Mouse (Mus musculus) limb, embryonic 15.5 days (tissue): Measurements from ENCODE around the gene Tmem213. TPM values are rescaled to one million over a fixed set of nuclear protein-coding genes. Genes with fewer than 3 reads are reported as not detected.

Source experiments
- ATAC-seq: fragments of 200-750 bp; cut with Nextera tagmentation; 2 replicates; pipeline ENCODE4 v1.8.0; 2017; ENCODE audit warnings: low read depth, moderate TSS enrichment; ENCODE audit not compliant: insufficient number of reproducible peaks, low FRiP score, low TSS enrichment
- H3K27ac ChIP-seq: fragments of 300-500 bp; sonication (generic); 2 replicates; pipeline ENCODE4 v1.5.1; 2015; ENCODE audit warnings: moderate library complexity, mild to moderate bottlenecking, inconsistent platforms
- H3K27me3 ChIP-seq: fragments of 300-500 bp; sonication (generic); 2 replicates; pipeline ENCODE4 v1.6.1; 2015; ENCODE audit warnings: inconsistent platforms
- H3K36me3 ChIP-seq: fragments of 300-500 bp; sonication (generic); 2 replicates; pipeline ENCODE4 v1.6.1; 2015; ENCODE audit warnings: inconsistent platforms
- H3K4me1 ChIP-seq: fragments of 300-500 bp; sonication (generic); 2 replicates; pipeline ENCODE4 v1.6.1; 2015; ENCODE audit warnings: inconsistent platforms
- H3K4me2 ChIP-seq: fragments of 300-500 bp; sonication (generic); 2 replicates; pipeline ENCODE4 v1.6.1; 2015; ENCODE audit warnings: mild to moderate bottlenecking, inconsistent platforms
- H3K4me3 ChIP-seq: fragments of 300-500 bp; sonication (generic); 2 replicates; pipeline ENCODE4 v1.5.1; 2015; ENCODE audit warnings: mild to moderate bottlenecking, inconsistent platforms
- H3K9ac ChIP-seq: fragments of 300-500 bp; sonication (generic); 2 replicates; pipeline ENCODE4 v1.6.1; 2015; ENCODE audit warnings: inconsistent platforms
- H3K9me3 ChIP-seq: fragments of 300-500 bp; sonication (generic); 2 replicates; pipeline ENCODE4 v1.6.1; 2016; ENCODE audit warnings: inconsistent platforms
- WGBS: fragments of 180-500 bp; shearing (Covaris S2); methylation state at CpG from one replicate; pipeline ENCODE4 v1.1.7; 2015; 5-methylcytosine and 5-hydroxymethylcytosine counted together
- polyA plus RNA-seq: library from polyadenylated mRNA; unstranded; fragments of >200 nt; fragmentation: Nextera tagmentation; extraction: Ambion mirVana; gene quantifications from 2 replicates; pipeline ENCODE4 v1.2.1, GENCODE M21; 2015

Tmem213 gene
- 1.5 and 3.1 TPM in 2 replicates for polyA plus RNA-seq

DNA sequence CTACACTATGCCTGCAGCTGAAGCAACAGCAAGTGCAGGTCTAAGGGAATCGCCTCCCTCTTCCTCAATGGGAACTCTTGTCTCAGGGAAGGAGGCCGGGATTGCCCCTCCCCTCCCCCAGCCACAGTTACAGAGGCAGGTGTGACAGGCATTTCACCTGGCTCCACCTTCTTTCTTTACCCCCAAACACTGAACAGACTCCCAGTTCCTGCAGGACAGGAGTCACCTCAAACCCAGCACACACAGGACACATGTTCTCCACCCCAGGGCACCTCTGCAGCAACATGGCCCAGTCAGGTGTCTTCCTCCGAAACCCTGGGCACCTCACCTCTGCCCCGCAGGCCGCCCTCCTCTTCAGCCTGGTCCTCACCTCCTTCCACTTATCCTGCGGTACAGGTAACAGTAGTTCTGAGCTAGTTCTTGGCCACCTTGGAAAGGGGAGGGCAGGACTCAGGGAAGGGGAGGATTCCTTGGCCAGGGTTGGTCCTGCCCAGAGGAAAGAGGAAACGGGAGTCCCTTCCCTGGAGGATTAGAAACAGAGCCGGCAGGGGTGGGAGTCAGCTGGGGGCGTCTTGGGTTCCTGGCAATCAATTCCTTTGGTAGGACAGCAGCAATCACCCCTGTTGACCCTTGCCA lies at the start of gene Tmem213:
TSS of gene Tmem213 (plus strand) at position 96 of the 636 bp plus-strand sequence.
- H3K36me3 ChIP-seq: no peaks in the 10 kb centered on the region
- ATAC-seq: no peak
- H3K4me1 ChIP-seq: peaks cover 10% of the 10 kb centered on the region
- no peak within 1 kb of the TSS for H3K27ac ChIP-seq
- no peak within 1 kb of the TSS for H3K9ac ChIP-seq
- H3K4me3 ChIP-seq: no peak within 1 kb of the TSS
- 30% methylated on average over 9 of the region's 9 CpGs for WGBS
- no peaks in the 10 kb centered on the region for H3K9me3 ChIP-seq
- H3K27me3 ChIP-seq: 0 out of 2 replicates have a peak, but pooled peaks cover 3% of the 10 kb centered on the region
- no peak within 1 kb of the TSS for H3K4me2 ChIP-seq

DNA sequence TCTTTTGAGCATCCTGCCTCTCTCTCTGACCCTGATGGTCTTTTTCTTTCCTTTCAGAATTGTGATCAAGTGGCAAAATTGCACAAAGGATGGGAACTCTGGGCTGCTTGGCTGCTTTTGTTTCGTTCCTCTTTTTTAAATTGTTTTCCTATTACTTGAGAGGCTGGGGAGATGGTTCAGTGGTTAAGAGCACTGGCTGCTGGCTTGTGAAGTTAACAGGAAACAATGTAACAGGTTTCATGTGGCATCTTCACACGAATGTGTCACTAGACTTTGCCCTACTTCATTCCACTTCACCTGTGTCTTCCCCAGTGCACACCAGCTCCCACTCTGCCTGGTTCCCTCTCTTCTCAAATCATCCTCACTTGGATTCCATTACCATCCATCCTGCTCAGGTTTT lies 44.4 kb upstream of the Tmem213 start:
- H3K4me2 ChIP-seq: no peak overlapping the region
- peaks cover 10% of the 10 kb centered on the region for H3K4me1 ChIP-seq
- no peaks in the 10 kb centered on the region for H3K27me3 ChIP-seq
- H3K36me3 ChIP-seq: no peaks in the 10 kb centered on the region
- H3K4me3 ChIP-seq: no peak overlapping the region
- H3K27ac ChIP-seq: no peak overlapping the region
- no peaks in the 10 kb centered on the region for H3K9me3 ChIP-seq
- no peak overlapping the region for H3K9ac ChIP-seq
- WGBS: 75% methylated on average over 2 of the region's 2 CpGs
- ATAC-seq: no peak

DNA sequence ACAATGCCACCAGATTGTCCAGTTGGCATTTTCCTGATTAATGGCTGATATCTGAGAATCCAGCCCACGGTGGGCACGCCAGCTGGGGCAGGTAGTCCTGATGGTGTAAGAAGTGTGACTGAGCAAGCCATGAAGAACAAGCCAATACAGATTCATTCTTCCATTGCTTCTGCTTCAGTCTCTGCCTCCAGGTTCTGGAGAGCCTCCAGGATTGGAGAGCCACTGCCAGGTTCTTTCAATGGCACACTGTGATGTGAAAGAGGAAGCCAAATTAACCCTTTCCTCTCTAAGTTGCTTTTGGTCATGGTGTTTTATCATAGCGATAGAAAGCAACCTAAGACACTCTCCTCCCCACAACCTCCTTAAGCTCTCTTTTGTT lies 43.9 kb upstream of the Tmem213 start:
- Histone ChIP-seq H3K9ac (no peak overlapping the region), H3K4me2 (no peak overlapping the region), H3K9me3 (no peaks in the 10 kb centered on the region), H3K27ac (no peak overlapping the region), H3K36me3 (no peaks in the 10 kb centered on the region), H3K27me3 (no peaks in the 10 kb centered on the region), H3K4me1 (peaks cover 10% of the 10 kb centered on the region), H3K4me3 (no peak overlapping the region)
- WGBS: 65% methylated on average over 3 of the region's 3 CpGs
- ATAC-seq: no peak

DNA sequence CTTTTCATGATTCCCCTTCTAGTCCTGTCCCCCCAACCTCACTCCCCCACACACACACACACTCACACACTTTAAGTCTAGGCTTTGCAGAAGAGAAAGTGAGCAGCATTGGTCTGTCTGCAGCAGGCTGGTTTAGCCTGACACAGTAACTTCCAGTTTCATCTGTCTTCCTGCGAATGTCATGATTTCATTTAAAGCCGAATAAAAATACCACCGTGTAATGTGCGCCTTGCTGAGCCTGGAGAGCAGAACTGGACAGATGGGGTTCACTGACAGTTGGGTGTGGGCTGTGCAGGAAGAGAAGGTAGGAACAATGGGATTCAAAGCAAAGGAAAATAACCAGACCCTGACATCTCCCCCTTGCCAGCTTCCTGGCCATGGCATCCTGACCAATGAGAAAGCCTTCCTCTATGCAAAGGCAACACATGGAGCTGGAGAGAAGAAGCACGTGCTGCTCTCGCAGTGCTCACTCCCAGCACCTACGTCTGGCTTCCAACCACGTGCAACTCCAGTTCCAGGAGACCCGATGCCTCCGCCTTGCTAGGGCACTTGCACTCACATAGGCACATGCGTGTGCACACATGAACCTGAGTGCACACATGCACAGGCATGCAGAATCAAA lies 43.4 kb upstream of the Tmem213 start:
- WGBS: 65% methylated on average over 11 of the region's 11 CpGs
- H3K9me3 ChIP-seq: no peaks in the 10 kb centered on the region
- H3K27ac ChIP-seq: no peak overlapping the region
- H3K4me3 ChIP-seq: no peak overlapping the region
- no peaks in the 10 kb centered on the region for H3K27me3 ChIP-seq
- no peaks in the 10 kb centered on the region for H3K36me3 ChIP-seq
- no peak overlapping the region for H3K4me2 ChIP-seq
- ATAC-seq: no peak
- H3K9ac ChIP-seq: no peak overlapping the region
- peaks cover 10% of the 10 kb centered on the region for H3K4me1 ChIP-seq

DNA sequence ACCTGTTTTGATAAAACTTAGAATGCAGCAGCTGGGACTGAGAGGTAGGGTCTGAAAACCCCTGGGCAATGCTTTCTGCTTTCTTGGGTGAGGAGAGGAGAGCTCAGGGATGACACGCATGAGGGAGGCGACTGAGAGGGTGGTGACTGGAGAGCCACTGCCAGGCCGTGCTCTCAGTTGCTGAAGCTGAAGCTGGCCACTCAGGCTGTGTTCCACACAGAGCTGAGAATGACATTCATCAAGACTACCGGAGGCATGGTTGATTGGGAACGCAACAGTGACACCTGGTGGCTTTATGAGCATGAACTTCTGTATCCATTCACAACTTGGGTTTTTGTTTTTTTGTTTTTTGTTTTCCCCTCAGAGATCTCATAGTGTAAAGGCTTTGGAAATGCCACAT lies 42.8 kb upstream of the Tmem213 start:
- no peaks in the 10 kb centered on the region for H3K27me3 ChIP-seq
- no peak overlapping the region for H3K4me3 ChIP-seq
- no peaks in the 10 kb centered on the region for H3K36me3 ChIP-seq
- H3K9me3 ChIP-seq: no peaks in the 10 kb centered on the region
- ATAC-seq: peak; percentile 48; the same call in 1 of the 2 replicates
- H3K9ac ChIP-seq: no peak overlapping the region
- H3K27ac ChIP-seq: no peak overlapping the region
- peaks cover 10% of the 10 kb centered on the region for H3K4me1 ChIP-seq
- H3K4me2 ChIP-seq: no peak overlapping the region
- 3% methylated on average over 5 of the region's 5 CpGs for WGBS

DNA sequence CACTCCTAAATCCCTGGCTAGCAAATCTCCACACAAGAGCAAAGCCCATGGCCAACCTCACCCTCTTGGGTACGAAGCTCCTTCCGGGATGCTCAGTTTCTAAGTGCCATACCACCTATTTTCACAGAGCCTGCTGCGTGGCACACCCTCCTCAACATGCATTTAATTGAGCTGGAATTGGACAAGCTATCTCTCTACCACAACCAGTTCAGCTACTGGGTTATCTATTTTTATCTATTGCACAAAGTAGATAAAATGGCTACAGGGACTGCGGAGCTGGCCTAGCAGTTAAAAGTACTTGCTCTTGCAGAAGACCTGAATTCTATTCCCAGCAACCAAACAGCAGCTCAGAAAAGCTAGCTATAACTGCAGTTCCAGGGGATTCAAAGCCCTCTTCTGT lies 37.8 kb upstream of the Tmem213 start:
- 86% methylated on average over 4 of the region's 4 CpGs for WGBS
- Histone ChIP-seq H3K36me3 (no peaks in the 10 kb centered on the region), H3K9ac (no peak overlapping the region), H3K9me3 (no peaks in the 10 kb centered on the region), H3K27me3 (no peaks in the 10 kb centered on the region), H3K4me3 (no peak overlapping the region), H3K4me2 (no peak overlapping the region), H3K4me1 (peaks cover under 1% of the 10 kb centered on the region; the same call in 1 of the 2 replicates), H3K27ac (no peak overlapping the region)
- ATAC-seq: no peak

DNA sequence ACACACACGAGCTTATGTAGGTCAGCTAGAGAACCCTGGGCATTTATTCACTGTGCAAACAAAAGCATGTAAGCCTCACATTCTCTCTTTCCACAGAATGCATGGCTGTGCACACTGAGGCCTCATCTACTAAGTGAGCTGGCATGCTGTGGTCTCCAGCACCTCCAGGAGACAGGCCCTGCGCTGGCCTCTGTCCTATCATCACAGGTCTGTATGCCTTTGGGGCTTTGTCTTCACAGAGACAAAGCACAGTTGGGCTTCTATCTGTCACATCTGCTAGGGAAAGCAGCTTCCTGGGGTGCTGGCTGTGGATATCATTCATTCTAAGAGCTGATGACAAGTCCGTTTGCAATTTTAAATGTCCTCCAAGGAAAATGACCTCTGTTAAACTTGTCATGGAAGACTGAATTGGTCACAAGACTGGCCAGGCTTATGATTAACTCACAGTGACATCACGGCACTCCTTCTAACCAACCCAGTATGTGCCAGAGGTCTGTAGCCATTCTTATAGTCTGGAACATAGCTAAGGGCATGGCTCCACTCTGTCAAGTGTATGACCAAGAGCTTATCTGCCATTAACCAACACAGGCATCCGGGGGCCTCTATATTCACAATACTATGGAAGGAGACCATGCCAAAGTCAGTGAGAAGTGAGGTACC lies 36.8 kb upstream of the Tmem213 start:
- H3K9me3 ChIP-seq: no peaks in the 10 kb centered on the region
- H3K27ac ChIP-seq: no peak overlapping the region
- no peak overlapping the region for H3K9ac ChIP-seq
- no peaks in the 10 kb centered on the region for H3K27me3 ChIP-seq
- ATAC-seq: no peak
- 81% methylated on average over 5 of the region's 5 CpGs for WGBS
- no peak overlapping the region for H3K4me3 ChIP-seq
- H3K4me1 ChIP-seq: no peaks in the 10 kb centered on the region
- H3K4me2 ChIP-seq: no peak overlapping the region
- H3K36me3 ChIP-seq: no peaks in the 10 kb centered on the region

DNA sequence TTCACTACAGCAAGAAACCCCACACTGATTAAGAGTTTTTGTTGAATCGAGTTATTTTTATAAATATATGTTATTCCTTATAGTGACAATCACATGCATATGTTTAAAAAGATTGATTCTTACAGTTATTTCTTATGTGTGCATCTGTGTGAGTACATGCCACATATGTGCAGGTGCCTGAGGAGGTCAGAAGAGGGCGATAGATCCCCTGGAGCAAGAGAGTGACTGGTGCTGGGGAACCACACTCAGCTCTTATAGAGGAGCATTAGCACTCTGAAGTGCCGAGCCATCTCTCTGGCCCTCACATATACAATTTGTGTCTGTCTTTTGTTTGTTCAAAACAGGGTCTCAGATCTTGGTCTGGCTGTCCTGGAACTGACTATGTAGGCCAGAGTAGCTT lies 35.5 kb upstream of the Tmem213 start:
- 89% methylated on average over 3 of the region's 3 CpGs for WGBS
- no peak overlapping the region for H3K4me3 ChIP-seq
- H3K4me2 ChIP-seq: no peak overlapping the region
- no peak overlapping the region for H3K9ac ChIP-seq
- ATAC-seq: no peak
- H3K27ac ChIP-seq: no peak overlapping the region
- H3K4me1 ChIP-seq: no peaks in the 10 kb centered on the region
- H3K9me3 ChIP-seq: no peaks in the 10 kb centered on the region
- H3K27me3 ChIP-seq: no peaks in the 10 kb centered on the region
- H3K36me3 ChIP-seq: no peaks in the 10 kb centered on the region

DNA sequence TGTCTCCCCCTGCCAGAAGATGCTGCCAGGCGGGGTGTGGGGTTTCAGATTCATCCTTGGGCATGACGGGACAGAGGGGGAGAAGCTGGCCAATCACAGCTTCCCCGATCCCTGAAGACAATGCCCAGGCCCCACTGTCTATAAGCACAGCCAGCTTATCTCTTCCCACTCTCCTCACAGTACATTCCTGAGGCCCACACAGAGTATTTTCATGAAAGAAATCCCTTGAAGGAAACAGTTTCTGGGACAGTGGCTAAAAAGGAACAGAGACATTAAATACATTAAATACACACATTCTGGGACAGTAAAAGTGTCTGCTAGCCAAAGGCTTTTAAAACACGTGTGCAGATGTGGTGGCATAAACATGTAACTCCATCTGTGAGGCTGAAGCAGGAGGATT lies 28.7 kb upstream of the Tmem213 start:
- H3K36me3 ChIP-seq: no peaks in the 10 kb centered on the region
- no peaks in the 10 kb centered on the region for H3K9me3 ChIP-seq
- peaks cover 14% of the 10 kb centered on the region for H3K4me1 ChIP-seq
- WGBS: 60% methylated on average over 4 of the region's 4 CpGs
- H3K4me2 ChIP-seq: no peak overlapping the region
- no peak for ATAC-seq
- no peak overlapping the region for H3K9ac ChIP-seq
- H3K27me3 ChIP-seq: no peaks in the 10 kb centered on the region
- H3K4me3 ChIP-seq: no peak overlapping the region
- no peak overlapping the region for H3K27ac ChIP-seq

DNA sequence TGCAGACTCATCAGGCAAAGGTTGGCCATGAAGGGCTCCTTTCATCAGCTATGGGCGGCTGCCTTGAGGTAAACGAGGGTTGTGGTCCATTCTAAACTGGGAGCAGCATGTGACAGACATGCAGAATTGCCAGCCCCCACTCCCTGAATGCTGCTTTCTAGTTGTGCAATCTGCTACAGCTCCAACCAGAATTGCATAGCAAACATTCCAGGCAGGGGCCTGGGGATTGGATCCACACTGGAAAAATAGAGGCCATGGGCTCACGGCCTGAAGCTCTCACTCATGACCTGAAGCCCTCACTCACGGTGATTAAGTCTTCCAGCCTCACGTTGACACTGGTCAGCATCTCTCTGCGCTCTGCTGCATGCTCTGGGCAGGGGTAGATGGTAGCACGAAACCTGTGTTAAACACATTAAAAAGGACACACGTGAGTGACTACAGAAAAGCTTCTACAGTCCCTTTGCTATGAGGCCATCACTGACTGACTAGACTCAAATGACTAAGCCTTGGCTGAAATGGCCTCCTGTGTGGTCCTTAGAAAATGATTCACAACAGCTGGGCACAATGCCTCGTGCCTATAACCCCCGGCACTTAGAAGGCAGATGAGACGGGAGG lies 27.2 kb upstream of the Tmem213 start:
- Histone ChIP-seq H3K4me2 (no peak overlapping the region), H3K27ac (peak overlapping the region; percentile 57), H3K9me3 (no peaks in the 10 kb centered on the region), H3K36me3 (no peaks in the 10 kb centered on the region), H3K4me1 (peaks cover 14% of the 10 kb centered on the region), H3K4me3 (no peak overlapping the region), H3K9ac (no peak overlapping the region), H3K27me3 (no peaks in the 10 kb centered on the region)
- 42% methylated on average over 11 of the region's 11 CpGs for WGBS
- ATAC-seq: peak; percentile 22; the same call in 1 of the 2 replicates

DNA sequence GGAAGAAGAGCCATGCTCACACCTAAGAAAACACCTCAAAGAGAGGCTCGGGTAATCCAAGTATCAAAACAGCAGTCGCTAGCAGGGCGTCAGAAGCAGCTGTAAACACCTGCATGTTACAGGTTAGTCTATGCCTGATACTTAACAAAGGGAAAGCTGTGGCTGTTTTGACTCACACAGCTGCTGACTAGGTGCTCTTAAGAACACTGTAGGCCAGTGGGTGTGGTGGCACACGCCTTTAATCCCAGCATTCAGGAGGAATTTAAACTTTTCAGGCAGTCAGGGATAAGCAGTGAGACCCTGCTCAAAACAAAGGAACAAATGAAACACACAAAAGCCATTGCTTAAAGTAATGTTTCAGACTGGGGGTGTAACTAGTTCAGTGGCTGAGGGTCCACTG lies 25.9 kb upstream of the Tmem213 start:
- Histone ChIP-seq H3K36me3 (no peaks in the 10 kb centered on the region), H3K27me3 (no peaks in the 10 kb centered on the region), H3K4me2 (no peak overlapping the region), H3K9me3 (no peaks in the 10 kb centered on the region), H3K9ac (no peak overlapping the region), H3K27ac (no peak overlapping the region), H3K4me3 (no peak overlapping the region), H3K4me1 (peaks cover 14% of the 10 kb centered on the region)
- WGBS: 35% methylated on average over 4 of the region's 4 CpGs
- ATAC-seq: no peak
